Mouse (Mus musculus) neural tube, embryonic 10.5 days (tissue): ENCODE results near the gene Adamtsl5.

Experiments used
- DNase-seq: peaks from one replicate; pipeline ENCODE4 v3.0.0-alpha.2; 2017; ENCODE audit warnings: low spot score; ENCODE audit errors: extremely low spot score

Gene Adamtsl5

GRCm38 (mm10) chr10:80295618-80296425 lies 52.4 kb downstream of the Adamtsl5 start, which contains the start of gene Apc2:
TSS of gene Apc2 (plus strand) at chr10:80295977.
- peak; percentile 78 for DNase-seq

- no peak for DNase-seq
Measured at GRCm38 (mm10) chr10:80294788-80295303, 53.4 kb downstream of the Adamtsl5 start.

GRCm38 (mm10) chr10:80294311-80294710 lies 53.9 kb downstream of the Adamtsl5 start:
- DNase-seq, result no peak

GRCm38 (mm10) chr10:80293325-80293724 lies 54.9 kb downstream of the Adamtsl5 start:
- no peak for DNase-seq

- peak; percentile 96 for DNase-seq
Measured at GRCm38 (mm10) chr10:80292251-80293146, 55.7 kb downstream of the Adamtsl5 start, which contains the start of gene Rps15. TSS of gene Rps15 (plus strand) at chr10:80292453.
